Mouse (Mus musculus): ENCODE data around the gene Zbtb39. TPM values are rescaled to one million over a fixed set of nuclear protein-coding genes. Genes with fewer than 3 reads are reported as not detected.
"Not testable (repeated sequence)": the region's sequence is repeated elsewhere in the genome, so short reads cannot be mapped to it uniquely, and the experiment has no call there.

Zbtb39 gene
- polyA plus RNA-seq, 1 experiment: 6.1 TPM

- DNase-seq (ENCODE audit: extremely low spot score in 1 of 2, low spot score in 1 of 2): no peak
Observed at GRCm38 (mm10) chr10:127776011-127776410, 36.7 kb downstream of the Zbtb39 start, which contains the start of gene Rdh9. Rdh9 (plus strand) TSS chr10:127776386.

- not testable (repeated sequence) for DNase-seq (ENCODE audit: extremely low spot score in 1 of 2, low spot score in 1 of 2)
Observed at GRCm38 (mm10) chr10:127782321-127782720, 43.0 kb downstream of the Zbtb39 start.

GRCm38 (mm10) chr10:127785411-127785810 lies 46.1 kb downstream of the Zbtb39 start:
- DNase-seq (ENCODE audit: extremely low spot score in 1 of 2, low spot score in 1 of 2): not testable (repeated sequence)

Other genes starting within 250 kb of the Zbtb39 start
- 8.8 and 9.8 TPM in 2 replicates for gene Stac3, start 237.9 kb upstream of the Zbtb39 start, polyA plus RNA-seq (2012; rRNA removed)
- 10.3 and 10.8 TPM in 2 replicates for gene Ndufa4l2, start 224.6 kb upstream of the Zbtb39 start, polyA plus RNA-seq (2012; rRNA removed)
- 45.3 and 46.6 TPM in 2 replicates for gene Shmt2, start 217.1 kb upstream of the Zbtb39 start, polyA plus RNA-seq (2012; rRNA removed)
- gene Nxph4, start 205.0 kb upstream of the Zbtb39 start, polyA plus RNA-seq (2012; rRNA removed): 9.3 and 12.1 TPM in 2 replicates
- 279 and 283 TPM in 2 replicates for gene Lrp1, start 118.4 kb upstream of the Zbtb39 start, polyA plus RNA-seq (2012; rRNA removed)
- 11.0 and 11.9 TPM in 2 replicates for gene Stat6, start 96.6 kb upstream of the Zbtb39 start, polyA plus RNA-seq (2012; rRNA removed)
- 4.5 and 4.8 TPM in 2 replicates for gene Nemp1, start 72.6 kb upstream of the Zbtb39 start, polyA plus RNA-seq (2012; rRNA removed)
- gene Nab2, start 71.0 kb upstream of the Zbtb39 start, polyA plus RNA-seq (2012; rRNA removed): 38.2 and 46.1 TPM in 2 replicates
- gene Myo1a, start 34.4 kb upstream of the Zbtb39 start, polyA plus RNA-seq (2012; rRNA removed): 1.4 and 1.5 TPM in 2 replicates
- gene Tac2, start 15.1 kb upstream of the Zbtb39 start, polyA plus RNA-seq (2012; rRNA removed): 34.9 and 38.9 TPM in 2 replicates
- gene Gpr182, start 12.2 kb downstream of the Zbtb39 start, polyA plus RNA-seq (2012; rRNA removed): 1.1 and 1.9 TPM in 2 replicates
- 0.11 and 0.18 TPM in 2 replicates for gene Rdh1, start 20.2 kb downstream of the Zbtb39 start, polyA plus RNA-seq (2012; rRNA removed)
- 0.17 and 0.40 TPM in 2 replicates for gene Rdh16f1, start 20.2 kb downstream of the Zbtb39 start, polyA plus RNA-seq (2012; rRNA removed)
- gene Rdh9, start 36.8 kb downstream of the Zbtb39 start, polyA plus RNA-seq (2012; rRNA removed): 0.90 TPM in 2 replicates
- 0.26 and 0.32 TPM in 2 replicates for gene Rdh16, start 61.6 kb downstream of the Zbtb39 start, polyA plus RNA-seq (2012; rRNA removed)
- gene Rdh19, start 110.4 kb downstream of the Zbtb39 start, polyA plus RNA-seq (2012; rRNA removed): not detected in 2 replicates
- 0.15 TPM in 1 of 2 replicates, not detected in the other for gene Rdh16f2, start 126.9 kb downstream of the Zbtb39 start, polyA plus RNA-seq (2012; rRNA removed)
- gene Rdh7, start 149.3 kb downstream of the Zbtb39 start, polyA plus RNA-seq (2012; rRNA removed): not detected in 2 replicates
- gene Sdr9c7, start 159.0 kb downstream of the Zbtb39 start, polyA plus RNA-seq (2012; rRNA removed): 0.11 and 0.16 TPM in 2 replicates